Mouse (Mus musculus) forebrain, embryonic 14.5 days (tissue): ENCODE measurements around the gene Kmt5b. TPM values are rescaled to one million over a fixed set of nuclear protein-coding genes. Genes with fewer than 3 reads are reported as not detected.

Experiments
- ATAC-seq: fragments of 200-750 bp; cut with Nextera tagmentation; 2 replicates; pipeline ENCODE4 v1.8.0; 2017; ENCODE audit warnings: mild to moderate bottlenecking, moderate library complexity
- DNase-seq: peaks from one replicate; pipeline ENCODE4 v3.0.0-alpha.2; 2015; ENCODE audit warnings: low spot score
- H3K27ac ChIP-seq: fragments of 300-500 bp; sonication (generic); 2 replicates; pipeline ENCODE4 v1.5.1; 2014; ENCODE audit warnings: low read depth, mild to moderate bottlenecking, control low read depth, low read length, moderate library complexity
- H3K27me3 ChIP-seq: fragments of 300-500 bp; sonication (generic); replicated peaks from 2 replicates; pipeline ENCODE4 v1.6.1; 2014; ENCODE audit warnings: low read length, control low read depth, mixed read lengths; ENCODE audit not compliant: control insufficient read depth, insufficient read depth
- H3K36me3 ChIP-seq: fragments of 300-500 bp; sonication (generic); 2 replicates; pipeline ENCODE4 v1.6.1; 2014; ENCODE audit warnings: low read length, control low read depth; ENCODE audit not compliant: control insufficient read depth, insufficient read depth
- H3K4me1 ChIP-seq: fragments of 300-500 bp; sonication (generic); 2 replicates; pipeline ENCODE4 v1.6.1; 2014; ENCODE audit warnings: antibody characterized with exemption, low read length, control low read depth; ENCODE audit not compliant: control insufficient read depth, insufficient read depth
- H3K4me2 ChIP-seq: fragments of 300-500 bp; sonication (generic); 2 replicates; pipeline ENCODE4 v1.6.1; 2014; ENCODE audit warnings: mild to moderate bottlenecking, control low read depth, low read length
- H3K4me3 ChIP-seq: fragments of 300-500 bp; sonication (generic); 2 replicates; pipeline ENCODE4 v1.5.1; 2014; ENCODE audit warnings: low read depth, low read length, control low read depth
- H3K9ac ChIP-seq: fragments of 300-500 bp; sonication (generic); 2 replicates; pipeline ENCODE4 v1.6.1; 2014; ENCODE audit warnings: mild to moderate bottlenecking, low read length, control low read depth, moderate library complexity
- H3K9me3 ChIP-seq: fragments of 300-500 bp; sonication (generic); replicated peaks from 2 replicates; pipeline ENCODE4 v1.6.1; 2016; ENCODE audit warnings: low read length, control low read depth, mixed read lengths; ENCODE audit not compliant: control insufficient read depth
- WGBS: fragments of 180-500 bp; shearing (Covaris S2); extraction: QIAGEN DNeasy Blood & Tissue Kit; methylation state at CpG from one replicate; pipeline ENCODE4 v1.1.7; 2014; 5-methylcytosine and 5-hydroxymethylcytosine counted together
- polyA plus RNA-seq: library from polyadenylated mRNA; unstranded; fragments of >200 nt; fragmentation: Nextera tagmentation; extraction: Ambion mirVana; gene quantifications from 2 replicates; pipeline ENCODE4 v1.2.1, GENCODE M21; 2014

The Kmt5b gene
- polyA plus RNA-seq, 1 experiment from 2014 or later: 32.8 TPM

GRCm38 (mm10) chr19:3736001-3736400 is 31.2 kb upstream of the Kmt5b start:
- WGBS: 90% methylated on average over 3 of the region's 3 CpGs
- no peak overlapping the region for H3K9ac ChIP-seq
- DNase-seq (no peak), ATAC-seq (no peak)
- no peak overlapping the region for H3K4me2 ChIP-seq
- no peaks in the 10 kb centered on the region for H3K27me3 ChIP-seq
- H3K4me1 ChIP-seq: no peaks in the 10 kb centered on the region
- no peak overlapping the region for H3K27ac ChIP-seq
- H3K9me3 ChIP-seq: no peaks in the 10 kb centered on the region
- no peak overlapping the region for H3K4me3 ChIP-seq
- no peaks in the 10 kb centered on the region for H3K36me3 ChIP-seq

GRCm38 (mm10) chr19:3739650-3740049 is 27.6 kb upstream of the Kmt5b start:
- H3K4me3 ChIP-seq: no peak overlapping the region
- no peak for DNase-seq

GRCm38 (mm10) chr19:3742716-3743115 is 24.5 kb upstream of the Kmt5b start:
- peak overlapping the region; percentile 58; the same call in 1 of the 2 replicates for H3K27ac ChIP-seq
- no peaks in the 10 kb centered on the region for H3K27me3 ChIP-seq
- peak overlapping the region; percentile 21; the same call in 1 of the 2 replicates for H3K4me2 ChIP-seq
- WGBS: 39% methylated on average over 4 of the region's 4 CpGs
- H3K9ac ChIP-seq: peak overlapping the region; percentile 32; the same call in 1 of the 2 replicates
- no peaks in the 10 kb centered on the region for H3K9me3 ChIP-seq
- no peak overlapping the region for H3K4me3 ChIP-seq
- H3K36me3 ChIP-seq: no peaks in the 10 kb centered on the region
- ATAC-seq (no peak), DNase-seq (no peak)
- H3K4me1 ChIP-seq: peaks cover 8% of the 10 kb centered on the region; the same call in 1 of the 2 replicates

More at GRCm38 (mm10) chr19:3739650-3740049, 27.6 kb upstream of the Kmt5b start:
- Histone ChIP-seq H3K4me2 (no peak overlapping the region), H3K27me3 (no peaks in the 10 kb centered on the region), H3K36me3 (no peaks in the 10 kb centered on the region), H3K27ac (no peak overlapping the region), H3K9me3 (no peaks in the 10 kb centered on the region), H3K4me1 (peaks cover 8% of the 10 kb centered on the region; the same call in 1 of the 2 replicates), H3K9ac (no peak overlapping the region)
- WGBS: 95% methylated on average over 7 of the region's 7 CpGs
- no peak for ATAC-seq

- H3K36me3 ChIP-seq: no peaks in the 10 kb centered on the region
- peak overlapping the region; percentile 43; the same call in 1 of the 2 replicates for H3K4me3 ChIP-seq
- ATAC-seq: no peak; the same call in 1 of the 2 replicates
- WGBS: 80% methylated on average over 7 of the region's 7 CpGs
- H3K27me3 ChIP-seq: no peaks in the 10 kb centered on the region
- H3K9me3 ChIP-seq: no peaks in the 10 kb centered on the region
- DNase-seq: peak; percentile 22
- no peak overlapping the region for H3K27ac ChIP-seq
- H3K4me2 ChIP-seq: peak overlapping the region; percentile 69
- H3K9ac ChIP-seq: peak overlapping the region; percentile 76
- H3K4me1 ChIP-seq: peaks cover 8% of the 10 kb centered on the region; the same call in 1 of the 2 replicates
These were observed 23.9 kb upstream of the Kmt5b start for GRCm38 (mm10) chr19:3743362-3743761.

GRCm38 (mm10) chr19:3743851-3744512 is 23.2 kb upstream of the Kmt5b start:
- Histone ChIP-seq H3K36me3 (no peaks in the 10 kb centered on the region), H3K27ac (peak overlapping the region; percentile 90), H3K9me3 (no peaks in the 10 kb centered on the region), H3K4me2 (peak overlapping the region; percentile 69), H3K27me3 (no peaks in the 10 kb centered on the region), H3K4me1 (peaks cover 8% of the 10 kb centered on the region; the same call in 1 of the 2 replicates), H3K9ac (peak overlapping the region; percentile 76), H3K4me3 (peak overlapping the region; percentile 43)
- ATAC-seq: peak; percentile 75
- peak; percentile 84 for DNase-seq
- WGBS: 3% methylated on average over 13 of the region's 13 CpGs

- ATAC-seq (no peak), DNase-seq (no peak)
- H3K4me1 ChIP-seq: no peaks in the 10 kb centered on the region
- H3K36me3 ChIP-seq: no peaks in the 10 kb centered on the region
- H3K4me3 ChIP-seq: no peak overlapping the region
- H3K9me3 ChIP-seq: no peaks in the 10 kb centered on the region
- no peak overlapping the region for H3K27ac ChIP-seq
- H3K4me2 ChIP-seq: no peak overlapping the region
- H3K9ac ChIP-seq: no peak overlapping the region
- 68% methylated on average over 8 of the region's 8 CpGs for WGBS
- H3K27me3 ChIP-seq: no peaks in the 10 kb centered on the region
These were observed 14.5 kb upstream of the Kmt5b start for GRCm38 (mm10) chr19:3752621-3753239.

- Histone ChIP-seq H3K9me3 (no peaks in the 10 kb centered on the region), H3K4me3 (no peak overlapping the region), H3K4me2 (no peak overlapping the region), H3K27ac (no peak overlapping the region), H3K27me3 (no peaks in the 10 kb centered on the region), H3K9ac (no peak overlapping the region), H3K36me3 (no peaks in the 10 kb centered on the region), H3K4me1 (no peaks in the 10 kb centered on the region)
- DNase-seq (no peak), ATAC-seq (no peak)
- WGBS: 81% methylated on average over 1 of the region's 1 CpGs
These were observed 14.0 kb upstream of the Kmt5b start for GRCm38 (mm10) chr19:3753240-3753633.

GRCm38 (mm10) chr19:3753738-3754137 is 13.5 kb upstream of the Kmt5b start:
- no peak overlapping the region for H3K27ac ChIP-seq
- no peaks in the 10 kb centered on the region for H3K9me3 ChIP-seq
- H3K27me3 ChIP-seq: no peaks in the 10 kb centered on the region
- H3K4me3 ChIP-seq: no peak overlapping the region
- no peaks in the 10 kb centered on the region for H3K4me1 ChIP-seq
- H3K36me3 ChIP-seq: no peaks in the 10 kb centered on the region
- no peak overlapping the region for H3K4me2 ChIP-seq
- H3K9ac ChIP-seq: no peak overlapping the region
- 63% methylated on average over 8 of the region's 8 CpGs for WGBS
- no peak for ATAC-seq
- DNase-seq: no peak

- no peaks in the 10 kb centered on the region for H3K27me3 ChIP-seq
- H3K4me2 ChIP-seq: no peak overlapping the region
- WGBS: 41% methylated on average over 1 of the region's 1 CpGs
- H3K36me3 ChIP-seq: no peaks in the 10 kb centered on the region
- no peak overlapping the region for H3K9ac ChIP-seq
- ATAC-seq (no peak), DNase-seq (no peak)
- no peaks in the 10 kb centered on the region for H3K9me3 ChIP-seq
- no peak overlapping the region for H3K27ac ChIP-seq
- H3K4me3 ChIP-seq: no peak overlapping the region
- no peaks in the 10 kb centered on the region for H3K4me1 ChIP-seq
These were observed 9.4 kb upstream of the Kmt5b start for GRCm38 (mm10) chr19:3757861-3758260.
